Mouse (Mus musculus) layer of hippocampus, adult 9-10 months (tissue): Measurements from ENCODE around the gene Clybl.

Experiments
- DNase-seq: peaks from one replicate; pipeline ENCODE4 v3.0.0; 2022; ENCODE audit warnings: low spot score

The Clybl gene

GRCm38 (mm10) chr14:122312415-122312814 lies 130.9 kb downstream of the Clybl start:
- DNase-seq, result no peak

- no peak for DNase-seq
Measured at GRCm38 (mm10) chr14:122313328-122313727, 131.8 kb downstream of the Clybl start.

GRCm38 (mm10) chr14:122315743-122316142 lies 134.2 kb downstream of the Clybl start:
- no peak for DNase-seq

GRCm38 (mm10) chr14:122322136-122322535 lies 140.6 kb downstream of the Clybl start:
- no peak for DNase-seq

GRCm38 (mm10) chr14:122323838-122324458 lies 142.4 kb downstream of the Clybl start:
- no peak for DNase-seq

- DNase-seq, result no peak
Measured at GRCm38 (mm10) chr14:122330136-122330535, 148.6 kb downstream of the Clybl start.

- DNase-seq, result no peak
Measured at GRCm38 (mm10) chr14:122330716-122331115, 149.2 kb downstream of the Clybl start.

- no peak for DNase-seq
Measured at GRCm38 (mm10) chr14:122331635-122332460, 150.3 kb downstream of the Clybl start.

GRCm38 (mm10) chr14:122336957-122337356 lies 155.5 kb downstream of the Clybl start:
- no peak for DNase-seq

GRCm38 (mm10) chr14:122338784-122339183 lies 157.3 kb downstream of the Clybl start:
- DNase-seq, result no peak

GRCm38 (mm10) chr14:122340141-122340540 lies 158.6 kb downstream of the Clybl start:
- no peak for DNase-seq

- DNase-seq, result no peak
Measured at GRCm38 (mm10) chr14:122341591-122342360, 160.3 kb downstream of the Clybl start.

GRCm38 (mm10) chr14:122344272-122345224 lies 163.0 kb downstream of the Clybl start:
- no peak for DNase-seq

GRCm38 (mm10) chr14:122348069-122348468 lies 166.6 kb downstream of the Clybl start:
- no peak for DNase-seq

- no peak for DNase-seq
Measured at GRCm38 (mm10) chr14:122349326-122349725, 167.8 kb downstream of the Clybl start.

- no peak for DNase-seq
Measured at GRCm38 (mm10) chr14:122349761-122350160, 168.3 kb downstream of the Clybl start.

- DNase-seq, result no peak
Measured at GRCm38 (mm10) chr14:122350766-122351165, 169.3 kb downstream of the Clybl start.

- DNase-seq, result no peak
Measured at GRCm38 (mm10) chr14:122357316-122357715, 175.8 kb downstream of the Clybl start.

- no peak for DNase-seq
Measured at GRCm38 (mm10) chr14:122358592-122358991, 177.1 kb downstream of the Clybl start.

GRCm38 (mm10) chr14:122359136-122359905 lies 177.8 kb downstream of the Clybl start:
- no peak for DNase-seq

- DNase-seq, result no peak
Measured at GRCm38 (mm10) chr14:122361807-122362206, 180.3 kb downstream of the Clybl start.
